Mouse (Mus musculus): Measurements from ENCODE around the gene V1rd19.
"Not testable (repeated sequence)": the region's sequence is repeated elsewhere in the genome, so short reads cannot be mapped to it uniquely, and the experiment has no call there.

V1rd19 gene

DNA sequence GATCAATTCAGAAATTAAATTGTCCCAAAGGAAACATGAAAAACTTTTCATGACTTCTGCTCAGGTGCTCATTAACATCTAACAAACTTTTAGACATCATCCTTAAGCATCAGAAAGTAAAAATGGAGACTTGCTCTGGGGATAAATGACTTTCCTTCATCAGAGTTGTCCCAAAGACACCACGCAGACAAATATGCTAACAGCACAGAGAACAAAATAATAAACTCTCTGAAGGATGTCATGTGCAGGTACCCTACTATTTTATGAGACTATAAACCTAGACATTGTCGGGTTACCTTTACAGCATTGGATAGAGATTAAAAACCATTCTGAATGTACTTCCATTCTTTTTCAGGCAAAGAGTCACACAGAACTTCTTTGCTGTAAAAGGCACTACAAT, at the start of gene V1rd19:
Gene V1rd19 (plus strand): TSS at position 301 of the 400 bp plus-strand sequence.
- DNase-seq, result no peak

DNA sequence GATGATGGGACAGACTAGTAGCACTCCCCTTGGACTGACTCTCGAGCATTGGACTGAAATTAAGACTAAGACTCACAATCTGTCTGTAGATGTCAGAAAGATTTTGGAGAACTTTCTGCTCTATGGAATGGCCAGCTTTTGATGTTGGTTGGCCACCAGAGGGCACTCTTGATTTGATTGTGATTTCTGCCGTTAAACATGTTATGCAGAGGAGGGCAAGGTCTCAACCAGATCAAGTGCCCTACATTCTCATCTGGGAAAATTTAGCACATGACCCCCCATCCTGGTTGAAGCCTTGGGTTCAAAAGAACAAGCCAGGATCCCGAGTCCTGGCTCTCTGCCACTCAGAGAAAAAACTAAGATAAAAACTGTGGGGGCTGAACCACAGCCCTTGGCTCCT, 33.4 kb upstream of the V1rd19 start:
- peak; percentile 2 for DNase-seq

DNA sequence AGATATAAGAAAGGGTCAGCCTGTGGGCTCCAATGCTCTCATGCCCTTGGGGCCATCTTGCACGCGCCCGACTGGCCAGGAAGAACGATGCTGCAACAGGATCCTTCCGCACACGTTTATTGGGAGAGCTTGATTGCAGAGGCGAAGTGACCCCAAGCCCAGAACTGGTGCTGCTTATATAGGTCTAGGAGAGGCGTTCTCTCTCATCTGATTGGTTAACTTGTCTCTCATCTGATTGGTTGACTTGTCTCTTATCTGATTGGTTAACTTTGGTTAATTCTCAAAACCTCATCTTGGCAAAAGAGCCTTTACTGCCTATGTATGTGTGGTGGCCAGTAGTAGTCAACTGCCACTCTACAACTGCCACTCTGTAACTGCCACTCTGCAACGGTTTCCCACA, 27.2 kb upstream of the V1rd19 start, which contains the start of gene Vmn1r181:
Gene Vmn1r181 (plus strand): TSS at position 301 of the 400 bp plus-strand sequence.
- not testable (repeated sequence) for DNase-seq

DNA sequence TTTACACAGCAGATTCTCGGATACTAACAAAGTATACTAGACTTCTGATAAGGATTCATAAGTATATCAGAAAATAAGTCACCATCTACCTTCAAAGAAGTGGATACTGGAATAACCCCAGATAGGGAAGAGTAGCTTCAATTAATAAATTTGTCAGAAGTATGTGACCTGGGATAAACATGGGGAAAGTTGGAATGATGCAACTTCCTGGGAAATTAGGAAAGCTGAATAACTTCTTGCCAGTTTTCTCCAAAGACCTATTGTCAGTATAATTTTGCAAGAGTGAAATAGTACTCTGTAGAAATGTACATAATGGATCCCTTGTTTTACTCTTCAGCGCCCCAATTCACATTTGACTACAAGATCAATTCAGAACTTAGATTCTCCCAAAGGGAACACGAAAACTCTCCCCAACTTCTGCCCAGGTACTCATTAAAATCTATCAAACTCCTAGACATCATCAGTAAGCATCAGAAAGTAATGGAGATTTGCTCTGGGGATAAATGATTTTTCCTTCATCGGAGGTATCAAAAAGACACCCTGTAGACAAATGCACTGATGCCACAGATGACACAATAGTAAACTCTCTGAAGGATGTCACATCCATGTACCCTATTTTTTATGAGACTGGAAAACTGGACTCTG, 51.3 kb downstream of the V1rd19 start, which contains the start of gene Vmn1r183:
Gene Vmn1r183 (plus strand): TSS at position 595 of the 645 bp plus-strand sequence.
- no peak for DNase-seq

All from retina, postnatal 1 day (tissue).